ENCODE assay signal across 18 mouse cellular contexts in genomic region chr3:31051730-31052129, GRCm38 (mm10).
"Had no signal": no experiment of that assay in that cellular context is flagged by ENCODE, and none has a peak within 500 bp of the region (broad histone marks: within the 10 kb centered on the region; RNA-seq: fewer than 3 reads in every experiment).

No protein-coding gene starts in this region.

- H3K9me3 ChIP-seq: midbrain, embryonic 10.5 days; midbrain, embryonic 12.5 days; neural tube, embryonic 13.5 days; neural tube, embryonic 15.5 days had no signal

- H3K27ac ChIP-seq: midbrain, embryonic 10.5 days; midbrain, embryonic 12.5 days; neural tube, embryonic 13.5 days; neural tube, embryonic 15.5 days had no signal

- H3K9ac ChIP-seq: lung, embryonic 14.5 days; midbrain, embryonic 12.5 days; neural tube, embryonic 13.5 days; neural tube, embryonic 15.5 days had no signal

- ATAC-seq: midbrain, embryonic 16.5 days had no signal

- H3K4me2 ChIP-seq: lung, embryonic 14.5 days; midbrain, embryonic 12.5 days; neural tube, embryonic 13.5 days; neural tube, embryonic 15.5 days had no signal

- DNase-seq: lung, adult 18-20 months; lung, embryonic 14.5 days; lung, postnatal 10 days; lung, postnatal 4 days; midbrain, embryonic 14.5 days; right cerebral cortex, adult 18-20 months; right cerebral cortex, postnatal 25 days; right cerebral cortex, postnatal 4 days; spleen, adult 18-20 months; thymus, adult 18-20 months; thymus, postnatal 14 days; thymus, postnatal 36 days had no signal

- H3K27me3 ChIP-seq: midbrain, embryonic 12.5 days; neural tube, embryonic 13.5 days; neural tube, embryonic 15.5 days had no signal

- H3K4me3 ChIP-seq: midbrain, embryonic 10.5 days; midbrain, embryonic 12.5 days; myocyte; neural tube, embryonic 13.5 days; neural tube, embryonic 15.5 days had no signal
